ENCODE assay signal across 8 mouse cellular contexts in the genomic region with DNA sequence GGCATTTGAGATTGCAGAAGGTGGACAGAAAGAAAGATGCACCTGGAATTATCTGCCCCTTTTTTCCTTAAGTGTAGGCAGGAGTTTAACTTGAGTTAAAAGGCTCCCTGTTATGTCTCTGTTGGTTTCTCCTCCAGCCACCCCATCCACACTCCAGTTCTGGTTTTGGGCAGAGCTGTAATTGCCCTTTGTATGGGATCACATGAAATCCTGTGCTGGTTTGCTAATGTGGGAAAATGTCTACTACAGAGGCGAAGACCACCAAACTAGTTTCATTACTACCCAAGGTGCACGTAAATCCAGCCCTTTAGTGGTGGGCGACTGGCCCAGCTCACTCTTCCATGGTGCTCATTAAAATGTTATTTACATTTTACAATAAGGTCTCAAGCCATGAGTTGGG.
A peak's percentile ranks its signal among the peaks of the same experiment; 100 is the strongest.
DNase-seq lines count a peak whose midpoint lies in the region; ATAC-seq lines count a peak whose summit lies in the region.

No protein-coding gene starts in this region.

- H3K36me3 ChIP-seq in forebrain, embryonic 12.5 days (replicated peaks) = no peaks in the 10 kb centered on the region
- H3K36me3 ChIP-seq in hindbrain, embryonic 12.5 days = no peaks in the 10 kb centered on the region
- no peaks in the 10 kb centered on the region for H3K36me3 ChIP-seq in lung, embryonic 16.5 days (ENCODE audit: control insufficient read depth, insufficient read depth, low read length)
- no peaks in the 10 kb centered on the region for H3K36me3 ChIP-seq in stomach, embryonic 16.5 days (ENCODE audit: control insufficient read depth, insufficient read depth, low read length)

- 3% methylated on average over 3 of the region's 3 CpGs for WGBS in forebrain, embryonic 12.5 days
- 14% methylated on average over 3 of the region's 3 CpGs for WGBS in hindbrain, embryonic 12.5 days
- WGBS in lung, embryonic 16.5 days = 33% methylated on average over 3 of the region's 3 CpGs
- 25% methylated on average over 3 of the region's 3 CpGs for WGBS in stomach, embryonic 16.5 days

- DNase-seq in thymus, postnatal 14 days = peak; percentile 35
- DNase-seq in thymus, adult 18-20 months = no peak
- DNase-seq in spleen, postnatal 36 days (ENCODE audit: low spot score in 2 of 2) = no peak
- no peak for DNase-seq in right cerebral cortex, postnatal 4 days

- no peak overlapping the region for H3K4me3 ChIP-seq in forebrain, embryonic 12.5 days (replicated peaks)
- H3K4me3 ChIP-seq in hindbrain, embryonic 12.5 days = no peak overlapping the region
- no peak overlapping the region for H3K4me3 ChIP-seq in lung, embryonic 16.5 days (ENCODE audit: low read length)
- H3K4me3 ChIP-seq in stomach, embryonic 16.5 days (replicated peaks; ENCODE audit: low read length) = no peak overlapping the region

- H3K4me1 ChIP-seq in forebrain, embryonic 12.5 days = peaks cover 52% of the 10 kb centered on the region
- peaks cover 48% of the 10 kb centered on the region for H3K4me1 ChIP-seq in hindbrain, embryonic 12.5 days
- peaks cover 28% of the 10 kb centered on the region for H3K4me1 ChIP-seq in lung, embryonic 16.5 days (replicated peaks; ENCODE audit: control insufficient read depth, insufficient read depth, low read length)
- peaks cover 37% of the 10 kb centered on the region for H3K4me1 ChIP-seq in stomach, embryonic 16.5 days (ENCODE audit: control insufficient read depth, insufficient read depth, low read length)

- peak overlapping the region; percentile 75 for H3K27ac ChIP-seq in forebrain, embryonic 12.5 days
- peak overlapping the region; percentile 58; the same call in 1 of the 2 replicates for H3K27ac ChIP-seq in hindbrain, embryonic 12.5 days
- peak overlapping the region; percentile 43 for H3K27ac ChIP-seq in lung, embryonic 16.5 days (ENCODE audit: low read length)
- peak overlapping the region; percentile 35; the same call in 1 of the 2 replicates for H3K27ac ChIP-seq in stomach, embryonic 16.5 days (ENCODE audit: low read length)

- no peak overlapping the region for H3K9ac ChIP-seq in forebrain, embryonic 12.5 days
- no peak overlapping the region for H3K9ac ChIP-seq in hindbrain, embryonic 12.5 days
- no peak overlapping the region for H3K9ac ChIP-seq in lung, embryonic 16.5 days (ENCODE audit: low read length)
- H3K9ac ChIP-seq in stomach, embryonic 16.5 days (ENCODE audit: low read length) = no peak overlapping the region

- no peaks in the 10 kb centered on the region for H3K9me3 ChIP-seq in forebrain, embryonic 12.5 days
- no peaks in the 10 kb centered on the region for H3K9me3 ChIP-seq in hindbrain, embryonic 12.5 days (replicated peaks)
- H3K9me3 ChIP-seq in lung, embryonic 16.5 days (ENCODE audit: control insufficient read depth, low read length) = no peaks in the 10 kb centered on the region
- H3K9me3 ChIP-seq in stomach, embryonic 16.5 days (replicated peaks; ENCODE audit: control insufficient read depth, low read length) = no peaks in the 10 kb centered on the region

- ATAC-seq in forebrain, embryonic 12.5 days (ENCODE audit: low FRiP score) = peak; percentile 13; the same call in 1 of the 2 replicates
- ATAC-seq in hindbrain, embryonic 12.5 days (ENCODE audit: low FRiP score) = no peak
- no peak for ATAC-seq in lung, embryonic 16.5 days (ENCODE audit: low read depth)
- ATAC-seq in stomach, embryonic 16.5 days (ENCODE audit: insufficient read depth, low FRiP score) = no peak

- 0 out of 2 replicates have a peak, but pooled peaks cover 2% of the 10 kb centered on the region for H3K27me3 ChIP-seq in forebrain, embryonic 12.5 days
- no peaks in the 10 kb centered on the region for H3K27me3 ChIP-seq in hindbrain, embryonic 12.5 days
- H3K27me3 ChIP-seq in lung, embryonic 16.5 days (ENCODE audit: control insufficient read depth, insufficient read depth, low read depth, low read length) = no peaks in the 10 kb centered on the region
- H3K27me3 ChIP-seq in stomach, embryonic 16.5 days (ENCODE audit: control insufficient read depth, insufficient read depth, low read length) = no peaks in the 10 kb centered on the region

- peak overlapping the region; percentile 15; the same call in 1 of the 2 replicates for H3K4me2 ChIP-seq in forebrain, embryonic 12.5 days
- H3K4me2 ChIP-seq in hindbrain, embryonic 12.5 days (replicated peaks) = peak overlapping the region; percentile 21; the same call in 1 of the 2 replicates
- peak overlapping the region; percentile 7; the same call in 1 of the 2 replicates for H3K4me2 ChIP-seq in lung, embryonic 16.5 days (ENCODE audit: low read depth, low read length)
- no peak overlapping the region for H3K4me2 ChIP-seq in stomach, embryonic 16.5 days (ENCODE audit: low read depth, low read length)
